Mouse (Mus musculus) G1E (cell line): ENCODE results near the gene Clec16a. TPM values are rescaled to one million over a fixed set of nuclear protein-coding genes. Genes with fewer than 3 reads are reported as not detected.

Source experiments
- ATAC-seq: 2 replicates; pipeline ENCODE4 v1.8.0; 2016; ENCODE audit warnings: mild to moderate bottlenecking; ENCODE audit not compliant: insufficient number of reproducible peaks, poor library complexity, low FRiP score, severe bottlenecking; ENCODE audit errors: extremely low read depth
- DNase-seq: peaks from one replicate; pipeline ENCODE4 v3.0.0; 2012; ENCODE audit warnings: low spot score
- H3K27me3 ChIP-seq: 2 replicates; pipeline ENCODE4 v1.6.1; 2012; ENCODE audit warnings: mild to moderate bottlenecking, low read length, inconsistent platforms; ENCODE audit not compliant: insufficient read depth
- H3K36me3 ChIP-seq: replicated peaks from 2 replicates; pipeline ENCODE3; 2012; ENCODE audit warnings: mild to moderate bottlenecking, inconsistent platforms
- H3K4me1 ChIP-seq: 2 replicates; pipeline ENCODE4 v1.6.1; 2012; ENCODE audit warnings: low read depth, low read length, inconsistent platforms, mixed read lengths; ENCODE audit not compliant: insufficient read depth
- H3K4me3 ChIP-seq: 2 replicates; pipeline ENCODE4 v1.5.1; 2012; ENCODE audit warnings: low read depth, mild to moderate bottlenecking, inconsistent platforms, low read length, moderate library complexity, mixed read lengths
- H3K9me3 ChIP-seq: replicated peaks from 2 replicates; pipeline ENCODE4 v1.6.1; 2012; ENCODE audit warnings: inconsistent platforms
- CTCF ChIP-seq: IDR thresholded peaks from 2 replicates; pipeline ENCODE4 v1.5.1; 2012; ENCODE audit warnings: low read depth, low read length, inconsistent platforms, mixed read lengths
- GATA1 ChIP-seq: IDR thresholded peaks from 2 replicates; pipeline ENCODE4 v1.6.1; 2012; ENCODE audit warnings: borderline replicate concordance, low read length, inconsistent platforms, mixed read lengths
- GATA2 ChIP-seq: IDR thresholded peaks from 2 replicates; pipeline ENCODE4 v1.6.1; 2012; ENCODE audit warnings: low read depth, low read length, inconsistent platforms, borderline replicate concordance
- POLR2AphosphoS5 ChIP-seq: IDR thresholded peaks from 2 replicates; pipeline ENCODE4 v1.6.1; 2012; ENCODE audit warnings: low read depth, low read length, inconsistent platforms; ENCODE audit not compliant: insufficient replicate concordance
- TAL1 ChIP-seq: conservative IDR thresholded peaks from 2 replicates; pipeline ENCODE4 v1.6.1; 2012; ENCODE audit warnings: low read depth, low read length, inconsistent platforms, mixed read lengths
- polyA plus RNA-seq: library from polyadenylated mRNA; stranded (reverse); fragments of >175 nt; gene quantifications from 2 replicates; pipeline ENCODE4 v1.2.3, GENCODE M21; 2012
- total RNA-seq, 2 experiments: library from RNA; stranded (forward) in 1 of 2; stranded (reverse) in 1 of 2; fragments of 200-1000 nt in 1 of 2; fragments of >200 nt in 1 of 2; fragmentation: Nextera tagmentation in 1 of 2; gene quantifications; 2 replicates each; pipeline ENCODE4 v1.2.3; 2014 to 2017

Gene Clec16a
- total and polyA plus RNA-seq, 3 experiments = 12.6 to 47.9 (median 18.1) TPM

- Histone ChIP-seq H3K27me3 (no peaks in the 10 kb centered on the region), H3K36me3 (no peaks in the 10 kb centered on the region), H3K9me3 (no peaks in the 10 kb centered on the region), H3K4me1 (peaks cover 89% of the 10 kb centered on the region), H3K4me3 (no peak overlapping the region; the same call in 1 of the 2 replicates)
- TF ChIP-seq POLR2AphosphoS5 = no peak
- no peak for TF ChIP-seq CTCF
- TF ChIP-seq TAL1 = no peak
- TF ChIP-seq GATA2 = no peak
- no peak for TF ChIP-seq GATA1
- ATAC-seq = no peak
- DNase-seq = no peak
These were observed 225.6 kb downstream of the Clec16a start for GRCm38 (mm10) chr16:10770531-10771325.

GRCm38 (mm10) chr16:10771769-10772510 lies 226.8 kb downstream of the Clec16a start:
- peak; percentile 52 for ATAC-seq
- no peak for TF ChIP-seq POLR2AphosphoS5
- TF ChIP-seq CTCF = no peak
- TF ChIP-seq GATA2 = no peak
- Histone ChIP-seq H3K9me3 (no peaks in the 10 kb centered on the region), H3K4me1 (peaks cover 96% of the 10 kb centered on the region), H3K27me3 (no peaks in the 10 kb centered on the region), H3K36me3 (no peaks in the 10 kb centered on the region), H3K4me3 (peak overlapping the region; percentile 63; the same call in 1 of the 2 replicates)
- DNase-seq = peak; percentile 65

- ATAC-seq = no peak
- H3K27me3 ChIP-seq = no peaks in the 10 kb centered on the region
- no peak overlapping the region for H3K4me3 ChIP-seq
- no peaks in the 10 kb centered on the region for H3K36me3 ChIP-seq
- H3K9me3 ChIP-seq = no peaks in the 10 kb centered on the region
- no peak for DNase-seq
- peaks cover 98% of the 10 kb centered on the region for H3K4me1 ChIP-seq
- TF ChIP-seq GATA2 = no peak
- no peak for TF ChIP-seq POLR2AphosphoS5
- TF ChIP-seq GATA1 = no peak
- no peak for TF ChIP-seq CTCF
- TF ChIP-seq TAL1 = no peak
These were observed 228.4 kb downstream of the Clec16a start for GRCm38 (mm10) chr16:10773543-10773942.

- ATAC-seq (peak; percentile 37), DNase-seq (no peak)
- H3K9me3 ChIP-seq = no peaks in the 10 kb centered on the region
- H3K4me1 ChIP-seq = peaks cover 94% of the 10 kb centered on the region
- no peak for TF ChIP-seq GATA2
- H3K36me3 ChIP-seq = no peaks in the 10 kb centered on the region
- no peaks in the 10 kb centered on the region for H3K27me3 ChIP-seq
- H3K4me3 ChIP-seq = peak overlapping the region; percentile 47; the same call in 1 of the 2 replicates
These were observed 229.6 kb downstream of the Clec16a start for GRCm38 (mm10) chr16:10774726-10775125.

- DNase-seq (no peak), ATAC-seq (no peak)
- H3K4me3 ChIP-seq = no peak overlapping the region
- H3K9me3 ChIP-seq = no peaks in the 10 kb centered on the region
- H3K4me1 ChIP-seq = peaks cover 94% of the 10 kb centered on the region
- TF ChIP-seq GATA2 (no peak), GATA1 (no peak), POLR2AphosphoS5 (no peak), CTCF (no peak), TAL1 (no peak)
- H3K36me3 ChIP-seq = peaks cover 9% of the 10 kb centered on the region
- H3K27me3 ChIP-seq = no peaks in the 10 kb centered on the region
These were observed 231.2 kb downstream of the Clec16a start for GRCm38 (mm10) chr16:10776322-10776721.

GRCm38 (mm10) chr16:10777579-10778160 lies 232.5 kb downstream of the Clec16a start:
- DNase-seq (no peak), ATAC-seq (no peak)
- no peaks in the 10 kb centered on the region for H3K9me3 ChIP-seq
- H3K4me1 ChIP-seq = peaks cover 94% of the 10 kb centered on the region
- TF ChIP-seq POLR2AphosphoS5 (no peak), CTCF (no peak), GATA2 (no peak), GATA1 (no peak), TAL1 (no peak)
- H3K27me3 ChIP-seq = no peaks in the 10 kb centered on the region
- H3K36me3 ChIP-seq = peaks cover 21% of the 10 kb centered on the region
- H3K4me3 ChIP-seq = no peak overlapping the region

GRCm38 (mm10) chr16:10780631-10781120 lies 235.5 kb downstream of the Clec16a start:
- Histone ChIP-seq H3K27me3 (no peaks in the 10 kb centered on the region), H3K4me3 (peak overlapping the region; percentile 7; the same call in 1 of the 2 replicates), H3K4me1 (peaks cover 90% of the 10 kb centered on the region), H3K9me3 (peaks cover 7% of the 10 kb centered on the region), H3K36me3 (peaks cover 42% of the 10 kb centered on the region)
- TF ChIP-seq POLR2AphosphoS5 = no peak
- no peak for TF ChIP-seq GATA2
- TF ChIP-seq CTCF = no peak
- TF ChIP-seq GATA1 = no peak
- TF ChIP-seq TAL1 = no peak
- DNase-seq = no peak
- no peak for ATAC-seq
